Mouse (Mus musculus): ENCODE data around the gene Wdr60. TPM values are rescaled to one million over a fixed set of nuclear protein-coding genes. Genes with fewer than 3 reads are reported as not detected.

Gene Wdr60
- polyA plus RNA-seq, 1 experiment = 13.5 TPM

GRCm38 (mm10) chr12:116264756-116265155, 1.9 kb upstream of the Wdr60 start:
- TF ChIP-seq CTCF (IDR thresholded peaks at IDR 0.05; ENCODE audit: borderline replicate concordance, insufficient read depth, low read depth, low read length) (no peak), POLR2A (IDR thresholded peaks at IDR 0.05; ENCODE audit: borderline replicate concordance, insufficient read depth, low read length) (no peak)
- no peaks in the 10 kb centered on the region for H3K4me1 ChIP-seq (ENCODE audit: control insufficient read depth, insufficient read depth, low read length)
- DNase-seq = no peak
- WGBS = 95% methylated on average over 2 of the region's 2 CpGs
- no peaks in the 10 kb centered on the region for H3K27me3 ChIP-seq (ENCODE audit: control insufficient read depth, insufficient read depth, low read length)
- no peak overlapping the region for H3K4me3 ChIP-seq (replicated peaks; ENCODE audit: insufficient read depth, low read depth, low read length)
- no peak overlapping the region for H3K27ac ChIP-seq (ENCODE audit: insufficient read depth, low read length)

DNA sequence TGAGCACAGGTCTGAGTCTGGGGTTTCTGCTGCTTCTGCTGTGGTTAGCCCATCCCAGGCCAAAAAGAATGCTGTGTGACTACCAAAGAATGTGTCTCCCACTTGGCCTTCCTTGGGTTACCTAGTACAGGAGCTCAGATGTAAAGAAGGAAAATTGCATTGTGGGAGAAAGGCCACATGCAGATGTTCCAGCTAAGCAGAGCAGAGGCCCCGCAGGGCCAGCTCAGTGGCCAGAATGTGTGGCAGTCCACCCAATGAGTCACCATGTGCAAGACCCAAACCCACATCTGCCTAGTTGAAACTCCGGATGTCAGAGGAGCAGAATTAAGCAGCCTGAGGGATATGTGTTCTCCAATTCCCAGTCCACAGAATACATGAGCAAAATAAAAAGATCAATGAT, 4.5 kb downstream of the Wdr60 start:
- no peak for TF ChIP-seq POLR2A (IDR thresholded peaks at IDR 0.05; ENCODE audit: borderline replicate concordance, insufficient read depth, low read length)
- TF ChIP-seq CTCF (IDR thresholded peaks at IDR 0.05; ENCODE audit: borderline replicate concordance, insufficient read depth, low read depth, low read length) = no peak
- 87% methylated on average over 2 of the region's 2 CpGs for WGBS
- Histone ChIP-seq H3K27me3 (ENCODE audit: control insufficient read depth, insufficient read depth, low read length) (no peaks in the 10 kb centered on the region), H3K27ac (ENCODE audit: insufficient read depth, low read length) (no peak overlapping the region), H3K4me3 (replicated peaks; ENCODE audit: insufficient read depth, low read depth, low read length) (no peak overlapping the region), H3K4me1 (ENCODE audit: control insufficient read depth, insufficient read depth, low read length) (no peaks in the 10 kb centered on the region)
- no peak for DNase-seq

- H3K4me3 ChIP-seq (replicated peaks; ENCODE audit: insufficient read depth, low read depth, low read length) = no peak overlapping the region
- no peaks in the 10 kb centered on the region for H3K27me3 ChIP-seq (ENCODE audit: control insufficient read depth, insufficient read depth, low read length)
- no peak for TF ChIP-seq POLR2A (IDR thresholded peaks at IDR 0.05; ENCODE audit: borderline replicate concordance, insufficient read depth, low read length)
- TF ChIP-seq CTCF (IDR thresholded peaks at IDR 0.05; ENCODE audit: borderline replicate concordance, insufficient read depth, low read depth, low read length) = no peak
- WGBS = 90% methylated on average over 11 of the region's 11 CpGs
- no peak overlapping the region for H3K27ac ChIP-seq (ENCODE audit: insufficient read depth, low read length)
- no peaks in the 10 kb centered on the region for H3K4me1 ChIP-seq (ENCODE audit: control insufficient read depth, insufficient read depth, low read length)
- DNase-seq = no peak
Measured at GRCm38 (mm10) chr12:116255636-116256035, 7.2 kb downstream of the Wdr60 start.

- Histone ChIP-seq H3K4me1 (ENCODE audit: control insufficient read depth, insufficient read depth, low read length) (no peaks in the 10 kb centered on the region), H3K27ac (ENCODE audit: insufficient read depth, low read length) (no peak overlapping the region), H3K4me3 (replicated peaks; ENCODE audit: insufficient read depth, low read depth, low read length) (no peak overlapping the region), H3K27me3 (ENCODE audit: control insufficient read depth, insufficient read depth, low read length) (no peaks in the 10 kb centered on the region)
- WGBS = 82% methylated on average over 8 of the region's 8 CpGs
- DNase-seq = no peak
- TF ChIP-seq POLR2A (IDR thresholded peaks at IDR 0.05; ENCODE audit: borderline replicate concordance, insufficient read depth, low read length) (no peak), CTCF (IDR thresholded peaks at IDR 0.05; ENCODE audit: borderline replicate concordance, insufficient read depth, low read depth, low read length) (no peak)
Measured at GRCm38 (mm10) chr12:116254652-116255051, 8.2 kb downstream of the Wdr60 start.

GRCm38 (mm10) chr12:116244601-116245000, 18.2 kb downstream of the Wdr60 start:
- no peaks in the 10 kb centered on the region for H3K27me3 ChIP-seq (ENCODE audit: control insufficient read depth, insufficient read depth, low read length)
- 84% methylated on average over 1 of the region's 1 CpGs for WGBS
- H3K27ac ChIP-seq (ENCODE audit: insufficient read depth, low read length) = no peak overlapping the region
- no peaks in the 10 kb centered on the region for H3K4me1 ChIP-seq (ENCODE audit: control insufficient read depth, insufficient read depth, low read length)
- no peak for DNase-seq
- no peak overlapping the region for H3K4me3 ChIP-seq (replicated peaks; ENCODE audit: insufficient read depth, low read depth, low read length)
- TF ChIP-seq POLR2A (IDR thresholded peaks at IDR 0.05; ENCODE audit: borderline replicate concordance, insufficient read depth, low read length) = no peak
- no peak for TF ChIP-seq CTCF (IDR thresholded peaks at IDR 0.05; ENCODE audit: borderline replicate concordance, insufficient read depth, low read depth, low read length)

DNA sequence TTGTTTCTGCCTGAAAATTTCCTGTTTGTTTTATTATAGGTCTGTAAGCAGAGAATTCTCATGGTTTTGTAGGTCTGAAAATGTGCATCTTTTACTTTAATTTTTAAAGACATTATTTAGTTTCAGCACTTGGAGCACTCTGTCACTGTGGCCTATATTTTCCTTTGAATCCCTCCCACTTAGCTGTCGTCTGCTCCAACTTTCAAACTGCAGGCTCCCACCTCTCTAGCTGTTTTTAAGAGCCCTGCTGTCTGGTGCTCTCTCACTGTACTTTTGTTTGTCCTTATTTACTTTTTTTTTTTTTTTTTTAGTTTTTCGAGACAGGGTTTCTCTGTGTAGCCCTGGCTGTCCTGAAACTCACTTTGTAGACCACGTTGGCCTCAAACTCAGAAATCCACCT, 24.0 kb downstream of the Wdr60 start:
- 85% methylated on average over 3 of the region's 3 CpGs for WGBS
- no peak for DNase-seq
- Histone ChIP-seq H3K27me3 (ENCODE audit: control insufficient read depth, insufficient read depth, low read length) (no peaks in the 10 kb centered on the region), H3K27ac (ENCODE audit: insufficient read depth, low read length) (no peak overlapping the region), H3K4me1 (ENCODE audit: control insufficient read depth, insufficient read depth, low read length) (no peaks in the 10 kb centered on the region), H3K4me3 (replicated peaks; ENCODE audit: insufficient read depth, low read depth, low read length) (no peak overlapping the region)
- TF ChIP-seq POLR2A (IDR thresholded peaks at IDR 0.05; ENCODE audit: borderline replicate concordance, insufficient read depth, low read length) = no peak
- no peak for TF ChIP-seq CTCF (IDR thresholded peaks at IDR 0.05; ENCODE audit: borderline replicate concordance, insufficient read depth, low read depth, low read length)

- Histone ChIP-seq H3K27ac (ENCODE audit: insufficient read depth, low read length) (no peak overlapping the region), H3K27me3 (ENCODE audit: control insufficient read depth, insufficient read depth, low read length) (no peaks in the 10 kb centered on the region), H3K4me3 (replicated peaks; ENCODE audit: insufficient read depth, low read depth, low read length) (no peak overlapping the region), H3K4me1 (ENCODE audit: control insufficient read depth, insufficient read depth, low read length) (no peaks in the 10 kb centered on the region)
- no peak for DNase-seq
- TF ChIP-seq CTCF (IDR thresholded peaks at IDR 0.05; ENCODE audit: borderline replicate concordance, insufficient read depth, low read depth, low read length) = no peak
- no peak for TF ChIP-seq POLR2A (IDR thresholded peaks at IDR 0.05; ENCODE audit: borderline replicate concordance, insufficient read depth, low read length)
Measured at GRCm38 (mm10) chr12:116238370-116238769, 24.5 kb downstream of the Wdr60 start.

- TF ChIP-seq CTCF (IDR thresholded peaks at IDR 0.05; ENCODE audit: borderline replicate concordance, insufficient read depth, low read depth, low read length) (no peak), POLR2A (IDR thresholded peaks at IDR 0.05; ENCODE audit: borderline replicate concordance, insufficient read depth, low read length) (no peak)
- H3K27ac ChIP-seq (ENCODE audit: insufficient read depth, low read length) = no peak overlapping the region
- H3K27me3 ChIP-seq (ENCODE audit: control insufficient read depth, insufficient read depth, low read length) = no peaks in the 10 kb centered on the region
- WGBS = 90% methylated on average over 3 of the region's 3 CpGs
- H3K4me3 ChIP-seq (replicated peaks; ENCODE audit: insufficient read depth, low read depth, low read length) = no peak overlapping the region
- no peaks in the 10 kb centered on the region for H3K4me1 ChIP-seq (ENCODE audit: control insufficient read depth, insufficient read depth, low read length)
- DNase-seq = no peak
Measured at GRCm38 (mm10) chr12:116236658-116237057, 26.2 kb downstream of the Wdr60 start.
